Mouse (Mus musculus): ENCODE measurements around the gene Cep83. TPM values are rescaled to one million over a fixed set of nuclear protein-coding genes. Genes with fewer than 3 reads are reported as not detected.
A peak's percentile ranks its signal among the peaks of the same experiment; 100 is the strongest.

Cep83 gene
- 18.5 and 19.1 TPM in 2 replicates for polyA plus RNA-seq (2016; fragmentation: Nextera tagmentation; extraction: Ambion mirVana)

GRCm38 (mm10) chr10:94688420-94689175, at the start of gene Cep83:
Gene Cep83 (plus strand): TSS chr10:94688654.
- peak within 1 kb of the TSS; percentile 96 for H3K4me3 ChIP-seq
- peak within 1 kb of the TSS; percentile 98 for H3K27ac ChIP-seq
- peaks cover 25% of the 10 kb centered on the region for H3K4me1 ChIP-seq
- whole genome bisulfite sequencing = under 1% methylated on average over 84 of the region's 86 CpGs
- peaks cover 24% of the 10 kb centered on the region for H3K36me3 ChIP-seq (replicated peaks)
- peaks cover 8% of the 10 kb centered on the region for H3K9me3 ChIP-seq
- DNase-seq (ENCODE audit: extremely low spot score, low spot score) = peak; percentile 89
- H3K27me3 ChIP-seq (ENCODE audit: poor library complexity, severe bottlenecking) = no peaks in the 10 kb centered on the region

GRCm38 (mm10) chr10:94639281-94639680, 49.2 kb upstream of the Cep83 start:
- 88% methylated on average over 5 of the region's 5 CpGs for WGBS
- H3K4me3 ChIP-seq = no peak overlapping the region
- H3K9me3 ChIP-seq = no peaks in the 10 kb centered on the region
- H3K27me3 ChIP-seq (ENCODE audit: poor library complexity, severe bottlenecking) = no peaks in the 10 kb centered on the region
- H3K4me1 ChIP-seq = no peaks in the 10 kb centered on the region
- no peak overlapping the region for H3K27ac ChIP-seq
- H3K36me3 ChIP-seq (replicated peaks) = no peaks in the 10 kb centered on the region
- no peak for DNase-seq (ENCODE audit: extremely low spot score, low spot score)

DNA sequence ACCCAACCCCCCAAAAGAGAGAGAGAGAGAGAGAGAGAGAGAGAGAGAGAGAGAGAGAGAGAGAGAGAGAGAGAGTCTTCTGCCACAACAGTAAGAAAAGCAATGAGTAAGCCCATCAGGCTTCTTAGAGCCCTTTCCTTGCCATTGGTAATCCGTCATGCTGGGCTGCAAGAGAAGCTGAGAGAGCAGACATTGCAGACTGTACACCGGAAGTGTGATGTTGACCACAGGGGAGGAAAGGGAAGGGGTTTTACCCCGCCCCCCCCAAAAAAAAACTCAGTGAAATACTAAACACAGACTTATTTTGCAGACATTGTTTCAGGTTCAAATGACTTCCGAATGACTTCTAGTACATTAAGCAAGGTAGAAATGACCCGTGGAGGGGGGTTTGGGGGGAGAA, 48.4 kb upstream of the Cep83 start:
- H3K9me3 ChIP-seq = no peaks in the 10 kb centered on the region
- WGBS = 84% methylated on average over 5 of the region's 5 CpGs
- no peaks in the 10 kb centered on the region for H3K4me1 ChIP-seq
- no peak overlapping the region for H3K27ac ChIP-seq
- no peaks in the 10 kb centered on the region for H3K27me3 ChIP-seq (ENCODE audit: poor library complexity, severe bottlenecking)
- H3K4me3 ChIP-seq = no peak overlapping the region
- no peak for DNase-seq (ENCODE audit: extremely low spot score, low spot score)
- no peaks in the 10 kb centered on the region for H3K36me3 ChIP-seq (replicated peaks)

GRCm38 (mm10) chr10:94664036-94664435, 24.4 kb upstream of the Cep83 start:
- DNase-seq (ENCODE audit: extremely low spot score, low spot score) = no peak
- no peaks in the 10 kb centered on the region for H3K4me1 ChIP-seq
- H3K27ac ChIP-seq = no peak overlapping the region
- no peak overlapping the region for H3K4me3 ChIP-seq
- no peaks in the 10 kb centered on the region for H3K9me3 ChIP-seq
- WGBS = 83% methylated on average over 3 of the region's 3 CpGs
- no peaks in the 10 kb centered on the region for H3K36me3 ChIP-seq (replicated peaks)
- H3K27me3 ChIP-seq (ENCODE audit: poor library complexity, severe bottlenecking) = no peaks in the 10 kb centered on the region

DNA sequence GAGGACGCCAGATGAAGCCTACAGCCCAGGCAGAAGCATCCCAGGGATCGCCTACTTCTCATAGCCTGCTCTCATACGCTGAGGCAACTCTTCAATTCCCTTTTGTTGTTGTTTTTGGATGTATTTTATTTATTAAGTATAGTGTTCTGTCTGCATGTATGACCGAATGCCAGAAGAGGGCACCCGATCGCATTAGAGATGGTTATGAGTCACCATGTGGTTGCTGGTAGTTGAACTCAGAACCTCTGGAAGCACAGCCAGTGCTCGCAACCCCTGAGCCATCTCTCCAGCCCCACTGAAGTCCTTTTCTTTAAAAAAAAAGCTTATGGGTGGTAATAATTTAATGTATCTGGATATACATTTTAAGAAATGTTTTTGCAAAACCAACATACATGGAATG, 24.0 kb upstream of the Cep83 start:
- no peak overlapping the region for H3K27ac ChIP-seq
- DNase-seq (ENCODE audit: extremely low spot score, low spot score) = no peak
- no peak overlapping the region for H3K4me3 ChIP-seq
- no peaks in the 10 kb centered on the region for H3K9me3 ChIP-seq
- no peaks in the 10 kb centered on the region for H3K36me3 ChIP-seq (replicated peaks)
- no peaks in the 10 kb centered on the region for H3K4me1 ChIP-seq
- 94% methylated on average over 7 of the region's 7 CpGs for WGBS
- H3K27me3 ChIP-seq (ENCODE audit: poor library complexity, severe bottlenecking) = no peaks in the 10 kb centered on the region

- no peaks in the 10 kb centered on the region for H3K9me3 ChIP-seq
- H3K4me3 ChIP-seq = no peak overlapping the region
- H3K4me1 ChIP-seq = no peaks in the 10 kb centered on the region
- H3K27me3 ChIP-seq (ENCODE audit: poor library complexity, severe bottlenecking) = no peaks in the 10 kb centered on the region
- H3K36me3 ChIP-seq (replicated peaks) = no peaks in the 10 kb centered on the region
- no peak for DNase-seq (ENCODE audit: extremely low spot score, low spot score)
- H3K27ac ChIP-seq = no peak overlapping the region
Measured at GRCm38 (mm10) chr10:94668147-94668546, 20.3 kb upstream of the Cep83 start.

- whole genome bisulfite sequencing = 4% methylated on average over 20 of the region's 20 CpGs
- H3K9me3 ChIP-seq = peaks cover 4% of the 10 kb centered on the region
- H3K27ac ChIP-seq = peak overlapping the region; percentile 98
- H3K36me3 ChIP-seq (replicated peaks) = peaks cover 18% of the 10 kb centered on the region
- no peak for DNase-seq (ENCODE audit: extremely low spot score, low spot score)
- peaks cover 25% of the 10 kb centered on the region for H3K4me1 ChIP-seq
- peak overlapping the region; percentile 96 for H3K4me3 ChIP-seq
- H3K27me3 ChIP-seq (ENCODE audit: poor library complexity, severe bottlenecking) = no peaks in the 10 kb centered on the region
Measured at GRCm38 (mm10) chr10:94687801-94688419, 544 bp upstream of the Cep83 start.

DNA sequence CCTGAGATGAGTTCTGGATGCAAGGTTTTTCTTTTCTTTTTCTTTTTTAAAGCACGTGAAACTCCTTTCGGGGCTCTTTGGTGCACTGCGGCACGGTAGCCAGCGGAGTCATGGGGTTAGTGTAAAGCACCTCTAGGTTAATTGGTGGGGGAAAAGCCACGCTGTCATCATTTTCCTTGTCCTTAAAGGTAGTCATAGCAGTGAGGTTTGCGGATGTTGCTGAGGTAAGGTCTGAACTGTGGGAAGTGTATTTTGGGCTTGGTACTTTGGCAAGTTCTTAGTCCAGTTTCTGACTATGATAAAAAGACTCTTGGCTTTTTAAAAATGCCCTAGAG, 689 bp downstream of the Cep83 start:
- Histone ChIP-seq H3K27me3 (ENCODE audit: poor library complexity, severe bottlenecking) (no peaks in the 10 kb centered on the region), H3K9me3 (peaks cover 12% of the 10 kb centered on the region), H3K4me3 (peak overlapping the region; percentile 96), H3K4me1 (peaks cover 25% of the 10 kb centered on the region), H3K36me3 (replicated peaks) (peaks cover 29% of the 10 kb centered on the region), H3K27ac (peak overlapping the region; percentile 98)
- WGBS = 1% methylated on average over 7 of the region's 7 CpGs
- no peak for DNase-seq (ENCODE audit: extremely low spot score, low spot score)

- peaks cover 25% of the 10 kb centered on the region for H3K4me1 ChIP-seq
- no peak overlapping the region for H3K27ac ChIP-seq
- 92% methylated on average over 1 of the region's 1 CpGs for WGBS
- peak overlapping the region; percentile 96 for H3K4me3 ChIP-seq
- peaks cover 41% of the 10 kb centered on the region for H3K36me3 ChIP-seq (replicated peaks)
- no peaks in the 10 kb centered on the region for H3K27me3 ChIP-seq (ENCODE audit: poor library complexity, severe bottlenecking)
- no peak for DNase-seq (ENCODE audit: extremely low spot score, low spot score)
- peaks cover 23% of the 10 kb centered on the region for H3K9me3 ChIP-seq
Measured at GRCm38 (mm10) chr10:94690376-94690775, 1.9 kb downstream of the Cep83 start.

DNA sequence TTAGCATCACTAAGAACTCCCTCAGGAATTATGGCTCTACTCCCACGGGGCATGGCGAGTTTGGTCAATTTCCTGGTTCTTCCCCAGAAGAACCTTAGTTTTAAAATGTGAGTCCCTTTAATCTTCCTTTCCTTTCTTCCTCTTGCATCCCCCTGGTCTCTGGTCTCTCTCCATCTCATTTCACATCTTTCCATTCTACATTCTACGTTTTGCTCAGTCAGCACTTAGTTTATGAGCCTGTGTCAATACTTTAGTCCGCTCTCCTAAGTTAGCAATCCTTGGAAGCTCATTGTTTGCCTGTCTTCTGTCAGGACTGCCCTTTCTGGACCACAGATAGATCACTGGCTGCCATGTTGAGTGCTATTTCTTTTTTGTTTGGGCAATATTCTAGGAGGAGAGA, 3.7 kb downstream of the Cep83 start:
- H3K27me3 ChIP-seq (ENCODE audit: poor library complexity, severe bottlenecking) = no peaks in the 10 kb centered on the region
- H3K27ac ChIP-seq = no peak overlapping the region
- WGBS = 98% methylated on average over 4 of the region's 4 CpGs

DNA sequence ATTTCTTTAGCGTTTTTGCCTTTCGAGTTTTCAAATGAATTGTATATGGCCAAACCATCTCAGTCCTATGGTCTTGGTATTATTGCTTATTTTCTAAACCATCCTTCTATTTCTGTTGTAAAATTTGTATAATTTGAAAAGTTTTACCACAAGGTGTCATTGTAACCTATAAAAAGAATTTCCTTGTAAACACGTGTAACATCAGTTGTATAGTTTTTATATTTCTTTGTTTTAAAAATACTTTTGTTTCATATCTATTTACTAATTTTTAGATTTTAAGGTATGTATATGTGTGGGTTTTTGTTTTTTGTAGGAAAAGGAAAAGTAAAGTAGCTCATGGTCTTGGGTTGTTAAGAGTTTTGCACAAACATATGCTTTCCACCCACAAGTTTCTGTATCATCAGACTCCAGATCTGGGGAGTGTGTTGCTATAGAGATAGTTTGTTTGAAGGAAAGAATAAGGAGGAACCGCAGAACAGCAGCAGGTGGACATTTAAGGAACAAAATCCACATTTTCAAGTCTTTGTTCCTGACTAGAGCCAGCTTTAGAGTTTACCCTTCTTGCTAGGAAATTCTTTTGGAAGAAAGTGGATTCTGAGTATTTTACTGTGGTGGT, 17.3 kb downstream of the Cep83 start:
- Histone ChIP-seq H3K4me3 (no peak overlapping the region), H3K36me3 (replicated peaks) (peaks cover 10% of the 10 kb centered on the region), H3K27me3 (ENCODE audit: poor library complexity, severe bottlenecking) (no peaks in the 10 kb centered on the region), H3K27ac (no peak overlapping the region), H3K4me1 (peaks cover 5% of the 10 kb centered on the region; the same call in 1 of the 2 replicates), H3K9me3 (peaks cover 6% of the 10 kb centered on the region)
- 91% methylated on average over 4 of the region's 4 CpGs for WGBS
- no peak for DNase-seq (ENCODE audit: extremely low spot score, low spot score)

More for the DNA sequence above, 3.7 kb downstream of the Cep83 start:
- Histone ChIP-seq H3K36me3 (replicated peaks) (peaks cover 44% of the 10 kb centered on the region), H3K9me3 (peaks cover 25% of the 10 kb centered on the region), H3K4me1 (peaks cover 24% of the 10 kb centered on the region), H3K4me3 (no peak overlapping the region)
- DNase-seq (ENCODE audit: extremely low spot score, low spot score) = no peak

- H3K4me1 ChIP-seq = peaks cover 5% of the 10 kb centered on the region; the same call in 1 of the 2 replicates
- no peak for DNase-seq (ENCODE audit: extremely low spot score, low spot score)
- H3K27ac ChIP-seq = no peak overlapping the region
- H3K4me3 ChIP-seq = no peak overlapping the region
- H3K36me3 ChIP-seq (replicated peaks) = peaks cover 10% of the 10 kb centered on the region
- WGBS = 89% methylated on average over 2 of the region's 2 CpGs
- peaks cover 6% of the 10 kb centered on the region for H3K9me3 ChIP-seq
- no peaks in the 10 kb centered on the region for H3K27me3 ChIP-seq (ENCODE audit: poor library complexity, severe bottlenecking)
Measured at GRCm38 (mm10) chr10:94706695-94707094, 18.2 kb downstream of the Cep83 start.
